Mouse (Mus musculus) kidney, postnatal 4 days (tissue): ENCODE measurements around the gene Habp2.

Source experiments
- DNase-seq, 2 experiments: peaks; one replicate each; pipeline ENCODE4 v3.0.0; 2021; ENCODE audit warnings: mixed read lengths in 2 of 2

Habp2 gene

GRCm38 (mm10) chr19:56364563-56364962 is 77.6 kb downstream of the Habp2 start:
- peak in 1 of 2 experiments; percentile 38 for DNase-seq

DNA sequence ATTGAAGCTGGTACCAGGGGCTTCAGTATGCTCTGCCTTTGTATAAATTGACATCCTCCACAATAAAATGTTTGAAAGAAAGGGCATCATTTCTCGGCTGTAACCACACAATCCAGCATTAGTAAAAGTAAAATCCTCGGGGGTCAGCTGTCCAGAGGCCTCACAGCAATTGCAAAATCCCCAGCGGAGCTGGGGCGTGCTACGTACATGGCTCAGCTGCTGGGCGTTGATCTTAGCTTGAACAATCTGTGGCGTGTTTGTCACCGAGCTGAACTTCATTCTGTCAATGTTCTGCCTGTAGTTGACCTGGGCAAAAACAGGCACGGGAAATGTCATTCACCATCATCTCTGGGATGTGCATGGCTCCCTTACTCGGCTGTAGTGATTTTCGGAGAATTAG is 79.2 kb downstream of the Habp2 start:
- DNase-seq: no peak

GRCm38 (mm10) chr19:56366625-56367024 is 79.7 kb downstream of the Habp2 start:
- DNase-seq: no peak

- DNase-seq: no peak
These were observed 80.8 kb downstream of the Habp2 start for GRCm38 (mm10) chr19:56367778-56368177.

GRCm38 (mm10) chr19:56368912-56369311 is 82.0 kb downstream of the Habp2 start:
- no peak for DNase-seq
